In genomic region chr2:50921002-50921401, GRCm38 (mm10) we compare ENCODE assay signal across 28 mouse cellular contexts.
DNase-seq lines count a peak whose midpoint lies in the region; ATAC-seq lines count a peak whose summit lies in the region.
"Had no signal": no experiment of that assay in that cellular context is flagged by ENCODE, and none has a peak within 500 bp of the region (broad histone marks: within the 10 kb centered on the region; RNA-seq: fewer than 3 reads in every experiment).

No protein-coding gene starts in this region.

- no peak overlapping the region for H3K4me2 ChIP-seq in intestine, embryonic 16.5 days (ENCODE audit: low read depth, low read length)
- no peak overlapping the region for H3K4me2 ChIP-seq in intestine, embryonic 15.5 days (replicated peaks)
- no peak overlapping the region for H3K4me2 ChIP-seq in embryonic facial prominence, embryonic 11.5 days (ENCODE audit: low read depth, low read length)
- H3K4me2 ChIP-seq: embryonic facial prominence, embryonic 13.5 days; forebrain, embryonic 12.5 days; forebrain, embryonic 15.5 days; heart, embryonic 11.5 days; hindbrain, embryonic 12.5 days; hindbrain, embryonic 15.5 days had no signal

- H3K36me3 ChIP-seq in intestine, embryonic 16.5 days (ENCODE audit: control insufficient read depth, insufficient read depth, low read length), result no peaks in the 10 kb centered on the region
- no peaks in the 10 kb centered on the region for H3K36me3 ChIP-seq in intestine, embryonic 15.5 days
- H3K36me3 ChIP-seq in embryonic facial prominence, embryonic 11.5 days (replicated peaks; ENCODE audit: control insufficient read depth, insufficient read depth, low read depth, low read length), result no peaks in the 10 kb centered on the region
- H3K36me3 ChIP-seq: embryonic facial prominence, embryonic 13.5 days; forebrain, embryonic 12.5 days; forebrain, embryonic 15.5 days; G1E; hindbrain, embryonic 12.5 days; hindbrain, embryonic 15.5 days had no signal

- H3K27me3 ChIP-seq in intestine, embryonic 16.5 days (replicated peaks; ENCODE audit: control insufficient read depth, insufficient read depth, low read length), result no peaks in the 10 kb centered on the region
- H3K27me3 ChIP-seq in intestine, embryonic 15.5 days (replicated peaks), result no peaks in the 10 kb centered on the region
- H3K27me3 ChIP-seq in embryonic facial prominence, embryonic 11.5 days (ENCODE audit: control insufficient read depth, insufficient read depth, low read length), result no peaks in the 10 kb centered on the region
- H3K27me3 ChIP-seq: CH12.LX; embryonic facial prominence, embryonic 13.5 days; forebrain, embryonic 12.5 days; forebrain, embryonic 15.5 days; hindbrain, embryonic 12.5 days; hindbrain, embryonic 15.5 days; Patski had no signal

- H3K9me3 ChIP-seq in intestine, embryonic 16.5 days (ENCODE audit: control insufficient read depth, low read length), result no peaks in the 10 kb centered on the region
- no peaks in the 10 kb centered on the region for H3K9me3 ChIP-seq in intestine, embryonic 15.5 days
- H3K9me3 ChIP-seq in embryonic facial prominence, embryonic 11.5 days (replicated peaks; ENCODE audit: control insufficient read depth, low read length), result no peaks in the 10 kb centered on the region
- H3K9me3 ChIP-seq: embryonic facial prominence, embryonic 13.5 days; forebrain, embryonic 12.5 days; forebrain, embryonic 15.5 days; hindbrain, embryonic 12.5 days; hindbrain, embryonic 15.5 days had no signal

- no peak overlapping the region for H3K9ac ChIP-seq in intestine, embryonic 16.5 days (ENCODE audit: low read depth, low read length)
- no peak overlapping the region for H3K9ac ChIP-seq in intestine, embryonic 15.5 days
- H3K9ac ChIP-seq in embryonic facial prominence, embryonic 11.5 days (replicated peaks; ENCODE audit: low read length), result no peak overlapping the region
- H3K9ac ChIP-seq: embryonic facial prominence, embryonic 13.5 days; forebrain, embryonic 12.5 days; forebrain, embryonic 15.5 days; hindbrain, embryonic 12.5 days; hindbrain, embryonic 15.5 days had no signal

- peak; percentile 65 for DNase-seq in embryonic facial prominence, embryonic 11.5 days (ENCODE audit: low spot score)
- peak; percentile 53 for DNase-seq in large intestine, adult 2 months (ENCODE audit: low read depth, low spot score)
- no peak for DNase-seq in lung, postnatal 36 days
- DNase-seq in urinary bladder, postnatal 4 days (ENCODE audit: low spot score in 2 of 2), result no peak
- DNase-seq in adrenal gland, adult (ENCODE audit: inconsistent age in 2 of 2, low spot score in 1 of 2), result no peak
- DNase-seq: adrenal gland, adult 2 months; adrenal gland, postnatal 14 days; B cell, adult 2 months; cerebellum, adult 11-12 months; cerebellum, adult 8-10 months; cerebellum, postnatal 10 days; cerebellum, postnatal 36 days; gastrocnemius, postnatal 10 days; gastrocnemius, postnatal 36 days; heart, adult 2 months had no signal

- ATAC-seq in intestine, embryonic 16.5 days, result peak; percentile 42; the same call in 1 of the 2 replicates
- ATAC-seq in intestine, embryonic 15.5 days, result no peak
- no peak for ATAC-seq in embryonic facial prominence, embryonic 11.5 days (replicated peaks; ENCODE audit: insufficient number of reproducible peaks, low FRiP score, low TSS enrichment, low read depth)
- ATAC-seq: forebrain, embryonic 15.5 days; intestine, postnatal 0 days; Patski had no signal

- H3K4me3 ChIP-seq in intestine, embryonic 16.5 days (ENCODE audit: low read length), result no peak overlapping the region
- no peak overlapping the region for H3K4me3 ChIP-seq in intestine, embryonic 15.5 days (replicated peaks)
- H3K4me3 ChIP-seq in embryonic facial prominence, embryonic 11.5 days (ENCODE audit: low read depth, low read length), result no peak overlapping the region
- H3K4me3 ChIP-seq: embryonic facial prominence, embryonic 13.5 days; erythroblast, embryonic 14.5 days; forebrain, embryonic 12.5 days; forebrain, embryonic 15.5 days; heart, adult 2 months; hindbrain, embryonic 12.5 days; hindbrain, embryonic 15.5 days had no signal

- peaks cover 3% of the 10 kb centered on the region; the same call in 1 of the 2 replicates for H3K4me1 ChIP-seq in intestine, embryonic 16.5 days (ENCODE audit: control insufficient read depth, insufficient read depth, low read length)
- H3K4me1 ChIP-seq in intestine, embryonic 15.5 days (replicated peaks), result no peaks in the 10 kb centered on the region
- no peaks in the 10 kb centered on the region for H3K4me1 ChIP-seq in embryonic facial prominence, embryonic 11.5 days (ENCODE audit: control insufficient read depth, insufficient read depth, low read length)

- no peak overlapping the region for H3K27ac ChIP-seq in intestine, embryonic 16.5 days (ENCODE audit: low read length)
- H3K27ac ChIP-seq in intestine, embryonic 15.5 days, result no peak overlapping the region
- no peak overlapping the region for H3K27ac ChIP-seq in embryonic facial prominence, embryonic 11.5 days (replicated peaks; ENCODE audit: low read depth, low read length)
- H3K27ac ChIP-seq: embryonic facial prominence, embryonic 13.5 days; forebrain, embryonic 12.5 days; forebrain, embryonic 15.5 days; heart, adult 2 months; hindbrain, embryonic 12.5 days; hindbrain, embryonic 15.5 days had no signal

Comparison
In these comparisons a context has a peak if more than half of its experiments do, and no peak if none do; other contexts are left out.
1. DNase-seq: peak in embryonic facial prominence, embryonic 11.5 days (single experiment) and large intestine, adult 2 months (single experiment); none in lung, postnatal 36 days (single experiment), urinary bladder, postnatal 4 days (0 of 2) and adrenal gland, adult (0 of 2).